Mouse (Mus musculus): Measurements from ENCODE around the gene Edc3. TPM values are rescaled to one million over a fixed set of nuclear protein-coding genes. Genes with fewer than 3 reads are reported as not detected.

Edc3 gene
- total RNA-seq, 1 experiment = 10.2 TPM

DNA sequence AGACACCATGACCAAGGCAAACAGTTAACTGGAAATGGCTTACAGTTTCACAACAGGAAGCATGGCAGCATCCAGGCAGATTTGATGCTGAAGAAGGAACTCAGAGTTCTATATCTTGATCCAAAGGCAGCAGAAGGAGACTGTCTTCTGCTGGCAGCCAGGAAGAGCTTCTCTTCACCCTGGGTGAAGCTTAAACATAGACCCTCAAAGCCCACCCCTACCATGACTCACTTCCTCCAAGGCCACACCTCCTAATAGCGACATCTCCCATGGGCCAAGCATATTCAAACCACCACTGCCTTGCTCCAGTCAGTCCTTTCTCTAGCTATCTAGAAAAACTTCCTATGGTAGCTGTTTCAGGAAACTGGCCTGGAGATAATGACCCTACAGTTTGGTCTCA is 38.7 kb downstream of the Edc3 start:
- Histone ChIP-seq H3K9me3 (ENCODE audit: control insufficient read depth, insufficient read depth, low read depth, low read length) (no peaks in the 10 kb centered on the region), H3K9ac (ENCODE audit: insufficient read depth, low read depth, low read length, poor library complexity, severe bottlenecking) (no peak overlapping the region), H3K4me3 (ENCODE audit: insufficient read depth in 1 of 2, low read depth in 1 of 2, low read length in 2 of 2, poor library complexity in 1 of 2, severe bottlenecking in 1 of 2) (no peak overlapping the region), H3K4me1 (ENCODE audit: control insufficient read depth in 2 of 2, insufficient read depth in 2 of 2, low read length in 2 of 2, poor library complexity in 1 of 2) (no peaks in the 10 kb centered on the region), H3K27ac (ENCODE audit: insufficient read depth, low read depth, low read length, poor library complexity, severe bottlenecking) (no peak overlapping the region), H3K36me3 (ENCODE audit: control insufficient read depth, insufficient read depth, low read length, poor library complexity, severe bottlenecking) (peaks cover 47% of the 10 kb centered on the region)
- TF ChIP-seq MAFK (IDR thresholded peaks at IDR 0.05; ENCODE audit: insufficient read depth, low read depth, low read length) (no peak), CHD2 (IDR thresholded peaks at IDR 0.05; ENCODE audit: low read depth, low read length) (no peak), HCFC1 (IDR thresholded peaks at IDR 0.05; ENCODE audit: borderline replicate concordance, insufficient read depth, low read length) (no peak), ZNF384 (IDR thresholded peaks at IDR 0.05; ENCODE audit: low read depth, low read length) (no peak), ZC3H11A (IDR thresholded peaks at IDR 0.05; ENCODE audit: borderline replicate concordance, low read depth, low read length) (no peak)
- DNase-seq (ENCODE audit: low read depth, low spot score) = no peak
- in situ Hi-C loops (cut with MboI; ENCODE audit: low sequenced_read_pairs in 2 of 2, unreplicated experiment in 2 of 2) = no loop called here

DNA sequence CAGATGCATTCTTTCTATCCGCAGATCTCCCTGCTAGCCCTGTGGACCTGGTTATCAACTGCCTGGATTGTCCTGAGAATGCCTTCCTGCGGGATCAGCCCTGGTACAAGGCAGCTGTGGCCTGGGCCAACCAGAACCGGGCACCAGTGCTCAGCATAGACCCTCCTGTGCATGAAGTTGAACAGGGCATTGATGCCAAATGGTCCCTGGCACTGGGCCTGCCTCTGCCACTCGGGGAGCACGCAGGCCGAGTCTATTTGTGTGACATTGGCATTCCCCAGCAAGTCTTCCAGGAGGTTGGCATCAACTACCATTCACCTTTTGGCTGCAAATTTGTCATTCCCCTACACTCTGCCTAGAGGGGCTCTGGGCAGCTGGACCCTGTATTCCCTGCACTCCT is 39.8 kb downstream of the Edc3 start:
- Histone ChIP-seq H3K9me3 (ENCODE audit: control insufficient read depth, insufficient read depth, low read depth, low read length) (no peaks in the 10 kb centered on the region), H3K36me3 (ENCODE audit: control insufficient read depth, insufficient read depth, low read length, poor library complexity, severe bottlenecking) (peaks cover 52% of the 10 kb centered on the region), H3K4me1 (ENCODE audit: control insufficient read depth in 2 of 2, insufficient read depth in 2 of 2, low read length in 2 of 2, poor library complexity in 1 of 2) (no peaks in the 10 kb centered on the region), H3K27ac (ENCODE audit: insufficient read depth, low read depth, low read length, poor library complexity, severe bottlenecking) (no peak overlapping the region), H3K4me3 (ENCODE audit: insufficient read depth in 1 of 2, low read depth in 1 of 2, low read length in 2 of 2, poor library complexity in 1 of 2, severe bottlenecking in 1 of 2) (no peak overlapping the region), H3K9ac (ENCODE audit: insufficient read depth, low read depth, low read length, poor library complexity, severe bottlenecking) (no peak overlapping the region)
- no peak for TF ChIP-seq CHD2 (IDR thresholded peaks at IDR 0.05; ENCODE audit: low read depth, low read length)
- TF ChIP-seq HCFC1 (IDR thresholded peaks at IDR 0.05; ENCODE audit: borderline replicate concordance, insufficient read depth, low read length) = no peak
- TF ChIP-seq MAFK (IDR thresholded peaks at IDR 0.05; ENCODE audit: insufficient read depth, low read depth, low read length) = no peak
- no peak for TF ChIP-seq ZNF384 (IDR thresholded peaks at IDR 0.05; ENCODE audit: low read depth, low read length)
- no peak for TF ChIP-seq ZC3H11A (IDR thresholded peaks at IDR 0.05; ENCODE audit: borderline replicate concordance, low read depth, low read length)
- in situ Hi-C loops (cut with MboI; ENCODE audit: low sequenced_read_pairs in 2 of 2, unreplicated experiment in 2 of 2) = no loop called here
- no peak for DNase-seq (ENCODE audit: low read depth, low spot score)

DNA sequence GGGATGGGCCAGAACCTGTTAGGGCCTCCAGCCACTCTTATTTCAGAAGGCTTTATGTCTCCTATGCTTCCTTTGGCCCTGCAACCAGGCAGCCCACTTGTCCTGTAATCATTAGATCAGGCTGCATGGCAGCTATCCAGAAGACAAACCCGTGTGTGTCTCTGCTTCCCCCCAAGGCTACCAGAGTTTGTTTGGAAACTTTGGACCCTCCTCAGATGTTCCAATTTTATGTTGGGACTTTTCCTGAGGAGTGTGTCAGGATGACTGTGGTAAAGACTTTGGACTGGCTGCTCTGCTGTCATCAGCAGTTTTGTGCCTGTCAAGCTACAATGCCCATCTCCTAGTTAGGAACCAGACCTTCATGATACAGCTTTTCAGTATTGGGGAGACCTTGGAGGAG is 40.5 kb downstream of the Edc3 start:
- DNase-seq (ENCODE audit: low read depth, low spot score) = no peak
- peaks cover 56% of the 10 kb centered on the region for H3K36me3 ChIP-seq (ENCODE audit: control insufficient read depth, insufficient read depth, low read length, poor library complexity, severe bottlenecking)
- H3K9ac ChIP-seq (ENCODE audit: insufficient read depth, low read depth, low read length, poor library complexity, severe bottlenecking) = no peak overlapping the region
- no peak for TF ChIP-seq ZC3H11A (IDR thresholded peaks at IDR 0.05; ENCODE audit: borderline replicate concordance, low read depth, low read length)
- TF ChIP-seq HCFC1 (IDR thresholded peaks at IDR 0.05; ENCODE audit: borderline replicate concordance, insufficient read depth, low read length) = no peak
- no peak for TF ChIP-seq CHD2 (IDR thresholded peaks at IDR 0.05; ENCODE audit: low read depth, low read length)
- no peak for TF ChIP-seq ZNF384 (IDR thresholded peaks at IDR 0.05; ENCODE audit: low read depth, low read length)
- TF ChIP-seq MAFK (IDR thresholded peaks at IDR 0.05; ENCODE audit: insufficient read depth, low read depth, low read length) = no peak
- no peak overlapping the region for H3K4me3 ChIP-seq (ENCODE audit: insufficient read depth in 1 of 2, low read depth in 1 of 2, low read length in 2 of 2, poor library complexity in 1 of 2, severe bottlenecking in 1 of 2)
- no peaks in the 10 kb centered on the region for H3K9me3 ChIP-seq (ENCODE audit: control insufficient read depth, insufficient read depth, low read depth, low read length)
- no peak overlapping the region for H3K27ac ChIP-seq (ENCODE audit: insufficient read depth, low read depth, low read length, poor library complexity, severe bottlenecking)
- in situ Hi-C loops (cut with MboI; ENCODE audit: low sequenced_read_pairs in 2 of 2, unreplicated experiment in 2 of 2) = no loop called here
- H3K4me1 ChIP-seq (ENCODE audit: control insufficient read depth in 2 of 2, insufficient read depth in 2 of 2, low read length in 2 of 2, poor library complexity in 1 of 2) = no peaks in the 10 kb centered on the region

DNA sequence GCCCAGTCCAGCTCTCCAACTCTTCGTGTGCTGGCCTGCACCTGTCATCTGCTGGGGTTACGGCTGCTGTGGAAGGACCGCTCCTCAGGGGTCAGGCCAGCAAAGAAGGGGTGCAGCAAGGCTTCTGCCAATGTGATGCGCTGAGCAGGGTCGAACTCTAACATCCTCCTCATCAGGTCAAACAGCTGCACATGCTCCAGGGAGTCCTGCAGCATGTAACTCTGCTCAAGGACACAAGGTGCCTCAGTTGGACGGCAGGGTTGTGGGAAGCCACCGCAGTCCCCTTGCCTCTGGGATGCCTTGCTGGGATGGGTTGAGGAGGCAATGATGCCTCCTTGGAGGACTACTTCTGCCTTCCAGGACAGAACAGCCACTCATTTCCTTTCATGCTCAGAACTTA is 42.6 kb downstream of the Edc3 start:
- in situ Hi-C loops (cut with MboI; ENCODE audit: low sequenced_read_pairs in 2 of 2, unreplicated experiment in 2 of 2) = no loop called here
- no peak overlapping the region for H3K9ac ChIP-seq (ENCODE audit: insufficient read depth, low read depth, low read length, poor library complexity, severe bottlenecking)
- H3K4me1 ChIP-seq (ENCODE audit: control insufficient read depth in 2 of 2, insufficient read depth in 2 of 2, low read length in 2 of 2, poor library complexity in 1 of 2) = no peaks in the 10 kb centered on the region
- peaks cover 70% of the 10 kb centered on the region for H3K36me3 ChIP-seq (ENCODE audit: control insufficient read depth, insufficient read depth, low read length, poor library complexity, severe bottlenecking)
- no peak overlapping the region for H3K4me3 ChIP-seq (ENCODE audit: insufficient read depth in 1 of 2, low read depth in 1 of 2, low read length in 2 of 2, poor library complexity in 1 of 2, severe bottlenecking in 1 of 2)
- no peaks in the 10 kb centered on the region for H3K9me3 ChIP-seq (ENCODE audit: control insufficient read depth, insufficient read depth, low read depth, low read length)
- no peak for TF ChIP-seq HCFC1 (IDR thresholded peaks at IDR 0.05; ENCODE audit: borderline replicate concordance, insufficient read depth, low read length)
- TF ChIP-seq ZNF384 (IDR thresholded peaks at IDR 0.05; ENCODE audit: low read depth, low read length) = no peak
- TF ChIP-seq MAFK (IDR thresholded peaks at IDR 0.05; ENCODE audit: insufficient read depth, low read depth, low read length) = no peak
- TF ChIP-seq CHD2 (IDR thresholded peaks at IDR 0.05; ENCODE audit: low read depth, low read length) = no peak
- TF ChIP-seq ZC3H11A (IDR thresholded peaks at IDR 0.05; ENCODE audit: borderline replicate concordance, low read depth, low read length) = no peak
- no peak overlapping the region for H3K27ac ChIP-seq (ENCODE audit: insufficient read depth, low read depth, low read length, poor library complexity, severe bottlenecking)
- no peak for DNase-seq (ENCODE audit: low read depth, low spot score)

DNA sequence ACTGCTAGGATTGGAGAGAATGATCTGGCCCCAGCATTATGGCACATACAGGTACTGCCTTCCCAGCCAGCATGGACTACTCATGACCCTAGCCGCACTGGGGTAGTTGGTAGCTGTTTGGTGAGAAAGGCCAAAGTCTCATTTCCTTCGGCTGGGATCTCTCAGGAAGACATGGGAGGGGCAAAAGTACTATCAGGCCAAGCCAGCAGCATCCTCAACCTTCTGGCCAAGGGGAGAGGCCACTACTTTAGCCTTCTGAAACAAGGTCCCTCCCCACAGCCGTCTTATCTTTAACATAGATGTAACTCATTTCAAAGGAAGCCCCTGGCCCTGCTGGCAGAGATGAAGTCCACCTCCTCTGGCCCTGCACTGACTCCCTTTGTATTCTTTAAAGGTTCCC is 49.2 kb downstream of the Edc3 start:
- Histone ChIP-seq H3K36me3 (ENCODE audit: control insufficient read depth, insufficient read depth, low read length, poor library complexity, severe bottlenecking) (peaks cover 60% of the 10 kb centered on the region), H3K9ac (ENCODE audit: insufficient read depth, low read depth, low read length, poor library complexity, severe bottlenecking) (no peak overlapping the region), H3K9me3 (ENCODE audit: control insufficient read depth, insufficient read depth, low read depth, low read length) (no peaks in the 10 kb centered on the region), H3K27ac (ENCODE audit: insufficient read depth, low read depth, low read length, poor library complexity, severe bottlenecking) (no peak overlapping the region), H3K4me1 (ENCODE audit: control insufficient read depth in 2 of 2, insufficient read depth in 2 of 2, low read length in 2 of 2, poor library complexity in 1 of 2) (peaks cover 0 to 5% of the 10 kb centered on the region in 2 experiments; a peak in 3 of 4 replicates), H3K4me3 (ENCODE audit: insufficient read depth in 1 of 2, low read depth in 1 of 2, low read length in 2 of 2, poor library complexity in 1 of 2, severe bottlenecking in 1 of 2) (no peak overlapping the region)
- TF ChIP-seq MAFK (IDR thresholded peaks at IDR 0.05; ENCODE audit: insufficient read depth, low read depth, low read length) (no peak), CHD2 (IDR thresholded peaks at IDR 0.05; ENCODE audit: low read depth, low read length) (no peak), ZNF384 (IDR thresholded peaks at IDR 0.05; ENCODE audit: low read depth, low read length) (no peak), ZC3H11A (IDR thresholded peaks at IDR 0.05; ENCODE audit: borderline replicate concordance, low read depth, low read length) (no peak), HCFC1 (IDR thresholded peaks at IDR 0.05; ENCODE audit: borderline replicate concordance, insufficient read depth, low read length) (no peak)
- in situ Hi-C loops (cut with MboI; ENCODE audit: low sequenced_read_pairs in 2 of 2, unreplicated experiment in 2 of 2) = no loop called here
- DNase-seq (ENCODE audit: low read depth, low spot score) = no peak

Data from ES-E14 (cell line).